Mouse (Mus musculus) olfactory bulb, adult 2 months (tissue): ENCODE measurements around the gene Ccdc88c.

Experiments used
- CTCF ChIP-seq: fragments of 200-500 bp; IDR thresholded peaks from 2 replicates; pipeline ENCODE4 v1.5.1; 2012; ENCODE audit warnings: low read depth, mild to moderate bottlenecking, low read length, moderate library complexity; ENCODE audit not compliant: insufficient read depth
- POLR2A ChIP-seq: fragments of 200-500 bp; IDR thresholded peaks from 2 replicates; pipeline ENCODE4 v1.6.1; 2012; ENCODE audit warnings: mild to moderate bottlenecking, low read depth, low read length, moderate library complexity; ENCODE audit not compliant: insufficient read depth

- TF ChIP-seq CTCF (no peak), POLR2A (no peak)
These were observed 43.6 kb downstream of the Ccdc88c start for GRCm38 (mm10) chr12:100985050-100985792.
